Mouse (Mus musculus) thymus, postnatal 36 days (tissue): ENCODE results near the gene Srsf2.
"Not testable (repeated sequence)": the region's sequence is repeated elsewhere in the genome, so short reads cannot be mapped to it uniquely, and the experiment has no call there.

Experiments
- DNase-seq, 2 experiments: peaks; one replicate each; pipeline ENCODE4 v3.0.0; 2022; ENCODE audit warnings: mixed read lengths in 2 of 2

Srsf2 gene

DNA sequence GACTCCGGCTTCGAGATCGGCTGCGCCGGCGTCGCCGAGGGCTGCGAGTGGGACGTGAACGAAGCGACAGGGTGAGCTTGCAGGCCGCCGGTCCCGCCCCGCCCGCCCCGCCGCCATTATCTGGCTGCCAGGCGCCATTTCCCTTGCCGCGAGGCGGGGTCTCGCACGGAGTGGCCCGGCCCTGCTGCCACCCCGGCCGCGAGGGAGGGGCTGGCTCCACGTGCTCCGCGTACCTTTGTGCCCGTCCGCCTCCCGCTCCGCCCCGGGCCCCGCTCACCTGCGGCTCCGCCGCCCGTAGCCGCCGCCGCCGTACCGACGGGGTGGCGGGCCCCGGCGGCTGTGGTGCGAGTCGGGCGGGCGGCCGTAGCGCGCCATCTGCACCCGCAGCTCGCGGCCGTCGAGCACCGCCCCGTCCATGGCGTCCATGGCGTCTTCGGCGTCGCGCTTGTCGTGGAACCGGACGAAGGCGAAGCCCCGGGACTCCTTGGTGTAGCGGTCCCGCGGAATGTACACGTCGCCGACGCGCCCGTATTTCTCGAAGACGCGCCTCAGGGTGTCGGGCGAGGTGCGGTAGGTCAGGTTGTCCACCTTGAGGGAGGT lies 503 bp downstream of the Srsf2 start, which contains the start of gene Mfsd11:
TSS of gene Mfsd11 (plus strand) at position 150 of the 600 bp plus-strand sequence.
- DNase-seq: peak; percentile 82 to 91

DNA sequence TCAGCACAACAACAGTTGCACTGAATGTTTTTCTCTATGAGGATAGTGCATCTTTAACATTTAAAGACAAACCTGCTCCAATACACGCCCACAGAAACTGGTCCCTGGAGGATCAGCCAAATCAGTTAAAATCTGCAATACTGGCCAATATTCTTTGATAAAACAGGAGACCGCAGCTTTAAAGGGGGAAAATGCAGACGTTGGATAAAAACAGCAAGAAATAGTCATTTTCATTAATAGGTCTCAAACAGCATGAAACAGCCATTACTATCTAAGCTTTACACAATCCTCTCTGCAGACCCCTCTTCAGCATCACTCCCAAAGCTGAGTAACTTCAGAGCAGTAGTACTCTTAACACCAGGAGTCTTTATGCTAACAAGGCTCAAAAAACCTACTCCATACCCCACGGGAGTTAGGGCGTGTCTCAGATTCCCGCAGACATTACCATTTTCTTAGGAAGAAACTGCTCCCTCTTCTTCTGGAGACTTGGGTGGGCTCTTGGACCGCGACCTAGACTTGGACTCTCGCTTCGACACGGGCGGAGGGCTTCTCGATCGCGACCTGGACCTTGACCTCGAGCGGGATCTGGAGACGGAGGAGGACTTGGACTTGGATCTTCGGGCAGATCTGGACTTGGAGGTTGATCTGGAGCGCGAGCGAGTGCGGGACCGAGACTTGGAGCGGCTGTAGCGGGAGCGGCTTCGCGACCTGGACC lies 1.2 kb downstream of the Srsf2 start:
- no peak for DNase-seq

DNA sequence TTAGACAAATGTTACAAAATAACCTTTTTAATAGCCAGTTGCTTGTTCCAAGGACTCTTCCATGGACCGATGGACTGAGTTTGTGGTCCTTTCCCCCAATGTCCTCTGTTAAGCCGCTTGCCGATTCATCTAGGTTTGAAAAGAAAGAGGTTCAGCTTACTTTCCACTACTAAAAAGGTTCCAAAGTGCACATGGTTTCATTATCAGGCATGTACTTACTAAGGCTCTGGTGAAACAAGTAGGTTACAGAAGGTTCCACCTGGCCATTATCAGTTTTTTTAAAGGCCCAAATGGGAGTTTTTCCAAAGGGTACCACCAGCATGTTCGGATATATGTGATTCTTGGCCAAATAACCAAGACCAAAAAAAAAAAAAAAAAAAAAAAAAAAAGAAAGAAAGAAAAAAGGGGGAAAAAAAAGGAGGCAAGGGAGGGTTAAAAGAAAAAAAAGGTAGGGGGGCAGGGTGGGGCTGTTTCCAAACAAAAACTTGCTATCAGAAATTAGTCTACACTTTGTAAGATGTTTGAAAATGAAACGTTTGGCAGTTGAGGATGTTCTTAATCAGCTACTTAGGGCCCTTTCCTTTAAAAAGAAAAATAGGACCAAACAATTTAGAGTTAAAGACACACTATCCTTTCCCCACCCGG lies 1.9 kb downstream of the Srsf2 start:
- DNase-seq: no peak

DNA sequence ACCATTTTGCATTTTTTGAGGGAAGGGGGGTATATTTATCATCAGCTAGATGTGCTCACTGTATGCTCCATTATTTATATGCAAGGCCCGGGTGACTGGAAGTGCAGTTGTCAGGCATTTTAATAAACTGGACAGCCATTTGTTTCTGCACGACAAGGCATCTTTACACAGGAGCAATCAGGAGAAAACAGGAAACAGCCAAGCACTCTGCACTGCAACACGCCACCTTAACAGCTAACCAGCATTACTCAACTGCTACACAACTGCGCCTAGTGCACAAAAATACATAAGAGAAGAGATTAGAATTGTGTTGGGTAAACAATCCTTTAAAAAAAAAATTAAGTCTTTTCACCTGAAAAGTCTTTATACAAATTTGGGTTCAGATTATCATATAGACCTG lies 2.8 kb downstream of the Srsf2 start:
- DNase-seq: no peak

DNA sequence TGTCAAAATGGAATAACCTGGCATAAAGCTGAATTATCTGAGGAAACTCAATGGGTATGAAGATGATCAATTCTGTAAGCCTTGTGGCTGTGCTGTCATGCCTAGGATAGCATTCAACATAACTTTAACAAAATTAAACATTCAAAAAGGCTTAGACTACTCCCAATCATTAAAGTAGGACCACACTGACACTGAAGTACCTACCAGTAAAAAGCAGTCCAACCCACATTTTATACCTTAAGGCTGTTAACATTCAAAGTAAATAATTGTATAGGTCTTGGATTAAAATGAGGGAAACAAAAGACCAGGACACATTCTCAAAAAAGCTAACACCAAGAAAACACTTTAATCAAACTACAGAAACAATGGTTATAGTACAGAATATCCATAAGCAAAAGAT lies 3.3 kb downstream of the Srsf2 start:
- no peak for DNase-seq

DNA sequence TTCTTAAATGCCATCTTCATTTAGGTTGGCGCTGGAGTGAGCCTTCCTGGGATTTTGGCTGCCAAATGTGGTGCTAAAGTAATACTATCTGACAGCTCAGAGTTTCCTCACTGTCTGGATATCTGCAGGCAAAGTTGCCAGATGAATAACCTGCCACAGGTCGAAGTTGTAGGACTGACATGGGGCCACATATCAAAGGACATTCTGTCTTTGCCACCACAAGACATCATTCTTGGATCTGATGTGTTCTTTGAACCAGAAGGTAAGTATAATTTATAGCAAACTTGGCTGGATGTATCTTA lies 4.1 kb downstream of the Srsf2 start:
- DNase-seq: not testable (repeated sequence)

DNA sequence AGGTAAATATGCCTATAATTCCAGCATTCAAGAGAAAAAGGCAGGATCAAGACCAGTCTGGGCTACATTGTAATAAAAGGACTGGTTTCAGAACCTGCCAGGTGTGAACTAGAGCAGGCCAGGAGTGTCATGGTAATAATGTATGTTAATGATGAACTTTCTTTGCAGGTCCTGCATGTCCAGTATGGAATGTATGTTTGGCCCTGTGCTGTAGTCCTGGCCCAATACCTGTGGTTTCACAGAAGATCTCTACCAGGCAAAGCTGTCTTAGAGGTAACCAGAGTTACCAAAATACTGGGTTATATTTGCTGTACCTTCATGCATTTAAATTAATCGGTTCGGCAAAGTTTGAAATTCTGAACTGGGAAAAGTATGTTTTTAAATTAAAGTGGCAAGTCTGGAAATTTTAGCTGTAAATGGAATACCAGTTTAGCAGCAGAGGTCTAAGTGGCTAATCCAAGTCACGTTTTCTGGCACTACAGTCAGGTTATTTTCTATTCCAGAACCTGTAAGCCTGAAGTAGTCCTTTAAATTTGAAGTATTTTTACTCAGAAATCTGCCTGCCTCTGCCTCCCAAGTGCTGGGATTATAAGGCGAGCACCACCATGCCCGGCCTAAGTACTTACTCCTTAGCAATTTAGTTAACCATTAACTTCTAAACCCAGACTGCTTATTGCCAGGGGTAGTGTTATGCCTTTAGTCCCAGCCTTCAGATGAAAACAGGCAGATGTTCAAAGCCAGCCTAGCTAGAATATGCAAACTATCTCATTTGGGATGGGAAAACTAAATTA lies 4.6 kb downstream of the Srsf2 start:
- no peak for DNase-seq

DNA sequence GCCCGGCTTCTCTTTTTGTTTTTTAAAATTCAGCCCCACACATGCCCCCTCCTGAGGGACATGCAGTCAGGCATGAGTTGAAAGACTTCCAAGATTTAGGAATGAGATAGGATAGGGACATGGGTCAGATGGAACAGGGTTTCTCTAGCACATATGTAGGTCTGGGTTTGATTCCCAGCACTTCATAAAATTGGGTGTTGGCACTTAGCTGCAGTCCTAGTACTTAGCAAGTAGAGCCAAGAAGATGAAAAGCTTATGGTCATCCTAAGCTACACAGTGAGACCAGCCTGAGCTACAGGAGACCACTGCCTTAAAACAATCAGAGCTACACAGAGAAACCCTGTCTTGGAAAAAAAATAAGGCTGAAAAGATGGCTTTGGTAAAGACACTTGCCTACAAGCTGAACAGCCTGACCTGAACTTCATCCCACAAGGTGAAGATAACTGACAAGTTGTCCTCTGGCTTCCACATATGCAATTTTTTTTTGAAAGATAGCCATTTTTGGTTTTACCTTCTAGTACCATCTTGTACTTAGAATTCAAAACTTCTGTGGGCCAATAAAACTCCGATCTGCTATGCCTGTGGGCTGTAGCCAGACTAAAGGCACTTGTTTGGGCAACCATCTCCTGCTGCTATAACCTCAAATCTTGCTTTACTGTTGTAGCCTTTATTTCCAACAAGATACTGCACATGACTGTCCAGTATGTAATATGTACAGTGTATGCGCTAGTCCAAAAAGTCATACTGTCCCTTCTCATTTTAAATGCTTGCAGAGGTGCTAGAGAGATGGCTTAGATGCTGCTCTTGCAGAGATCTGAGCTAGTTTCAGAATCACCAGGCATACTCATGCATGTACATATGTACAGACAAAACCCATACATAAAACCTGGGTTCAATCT lies 5.5 kb downstream of the Srsf2 start:
- DNase-seq: no peak

DNA sequence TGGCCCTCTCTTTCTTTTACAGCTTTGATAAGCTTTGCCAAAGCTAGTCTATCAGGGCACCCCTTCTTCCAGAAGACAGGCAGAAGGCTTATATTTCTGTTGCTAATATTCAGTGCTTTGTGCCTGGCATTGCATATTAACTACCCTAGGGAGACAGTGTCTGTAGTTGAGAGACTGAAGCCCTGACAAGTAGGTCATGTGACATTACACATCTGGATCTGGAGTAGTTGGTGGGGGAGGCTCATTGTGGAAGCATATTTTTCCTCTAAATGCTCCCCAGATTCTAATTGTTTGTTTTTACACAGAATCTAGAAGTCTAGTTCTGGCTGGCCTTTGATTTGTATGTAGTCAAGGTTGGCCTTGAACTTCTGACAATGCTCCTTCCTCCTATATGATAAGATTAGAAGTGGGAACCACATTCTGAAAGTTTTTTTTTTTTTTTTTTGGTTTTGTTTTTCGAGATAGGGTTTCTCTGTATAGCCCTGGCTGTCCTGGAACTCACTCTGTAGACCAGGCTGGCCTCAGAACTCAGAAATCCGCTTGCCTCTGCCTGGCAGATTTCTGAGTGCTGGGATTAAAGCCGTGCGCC lies 6.2 kb downstream of the Srsf2 start:
- DNase-seq: no peak

DNA sequence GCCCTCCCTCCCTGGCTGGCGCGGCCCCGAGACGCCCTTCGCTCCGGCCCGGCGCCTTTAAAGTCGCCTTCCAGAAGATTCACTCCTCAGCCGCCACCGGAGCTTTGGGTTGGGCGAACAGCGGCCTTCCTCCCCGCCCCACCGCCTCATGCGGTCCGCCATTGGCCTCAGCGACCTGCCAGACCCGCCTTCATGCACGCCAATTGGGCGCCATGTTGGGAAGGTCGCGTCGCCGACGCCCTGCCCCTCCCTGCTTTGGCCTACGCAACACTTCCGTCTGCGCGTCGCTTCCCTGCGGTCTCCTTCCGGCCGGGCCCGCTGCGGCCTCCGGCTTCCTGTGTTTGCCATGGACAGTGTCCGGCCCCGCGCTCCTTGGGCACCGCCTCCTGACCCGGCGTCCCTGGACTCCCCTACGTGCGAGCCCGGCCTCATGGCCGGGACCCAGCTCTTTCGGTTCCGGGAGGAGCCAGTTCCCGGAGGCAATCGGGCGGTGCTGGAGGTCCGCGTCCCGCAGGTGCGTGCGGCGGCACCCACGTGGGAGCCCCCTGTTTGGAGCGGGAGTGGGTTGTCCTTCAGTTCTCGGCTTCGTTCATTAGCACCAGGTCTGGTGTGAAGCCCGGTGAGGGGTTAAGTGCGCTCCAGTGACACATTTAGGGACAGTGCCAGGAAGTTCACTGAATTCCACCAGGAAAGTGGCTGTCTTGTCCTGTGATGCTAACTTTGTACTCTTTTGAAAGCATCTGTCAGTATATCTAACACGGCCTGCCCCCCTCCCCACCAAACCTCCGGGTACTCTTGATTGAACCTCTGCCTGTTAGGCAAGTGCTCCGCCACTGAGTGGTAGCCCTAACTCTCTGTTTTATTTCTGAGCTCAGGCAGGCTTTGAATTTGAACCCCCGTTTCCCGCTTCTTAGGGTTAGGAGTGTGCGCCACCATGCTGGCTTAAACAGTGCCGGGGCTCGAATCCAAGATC lies 9.3 kb downstream of the Srsf2 start, which contains the start of the genes Mettl23 and Jmjd6:
TSS of gene Mettl23 (plus strand) at position 18 of the 973 bp plus-strand sequence.
TSS of gene Jmjd6 (minus strand) at position 189 of the 973 bp plus-strand sequence.
- DNase-seq: peak; percentile 94 to 98

DNA sequence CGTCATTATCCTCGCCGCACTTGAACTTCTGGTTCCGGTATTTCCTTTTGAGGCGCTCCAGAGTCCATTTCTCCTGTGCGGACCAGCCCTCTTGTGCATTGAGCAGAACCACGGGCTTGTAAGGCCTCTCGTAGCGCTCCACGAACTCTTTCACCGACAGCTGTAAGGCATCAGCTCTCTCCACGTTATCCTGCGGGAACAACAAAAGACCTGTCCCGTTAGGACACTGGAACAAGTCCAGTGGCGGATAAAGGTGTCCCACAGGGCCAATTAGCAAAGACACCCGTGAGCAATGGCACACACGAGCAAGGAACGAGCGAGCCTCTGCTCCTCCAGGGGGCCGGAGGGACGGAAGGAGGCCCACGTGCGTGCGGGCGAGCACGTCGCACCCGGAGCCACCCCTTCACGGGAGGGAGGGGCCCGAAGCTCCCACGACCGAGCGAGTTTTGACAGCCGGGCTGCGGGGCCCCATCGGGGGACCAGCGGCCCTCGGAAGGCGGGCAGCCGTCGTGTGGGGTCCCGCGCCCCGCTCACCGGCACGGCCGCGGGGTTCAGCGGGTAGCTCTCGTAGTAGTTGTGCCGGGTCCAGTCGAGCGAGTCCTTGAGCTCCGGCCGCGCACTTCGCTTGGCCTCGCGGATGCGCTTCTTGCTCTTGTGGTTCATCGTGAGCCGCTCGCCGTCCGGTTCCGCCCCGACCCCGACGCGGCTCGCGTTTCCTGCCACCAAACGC lies 10.2 kb downstream of the Srsf2 start:
- DNase-seq: peak; percentile 74 to 81

DNA sequence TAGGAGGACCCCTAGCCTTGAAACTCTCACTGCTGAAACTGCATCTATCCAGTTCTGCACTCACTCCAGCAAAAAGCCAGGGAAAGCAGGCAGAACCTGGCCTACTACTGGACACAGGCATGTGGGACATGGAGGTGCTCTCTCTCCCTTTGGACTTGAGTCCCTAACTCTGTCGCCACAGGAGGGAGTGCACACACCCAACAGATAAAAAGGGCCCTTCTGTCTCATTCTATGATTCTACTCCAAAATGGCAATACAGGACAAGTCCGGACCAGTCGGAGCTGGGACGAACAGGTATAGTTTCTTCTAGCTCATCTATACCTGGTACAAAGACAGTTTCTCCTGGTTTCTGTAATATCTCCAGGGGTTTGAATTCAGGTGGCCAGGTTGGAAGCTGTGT lies 12.1 kb downstream of the Srsf2 start:
- DNase-seq: no peak

DNA sequence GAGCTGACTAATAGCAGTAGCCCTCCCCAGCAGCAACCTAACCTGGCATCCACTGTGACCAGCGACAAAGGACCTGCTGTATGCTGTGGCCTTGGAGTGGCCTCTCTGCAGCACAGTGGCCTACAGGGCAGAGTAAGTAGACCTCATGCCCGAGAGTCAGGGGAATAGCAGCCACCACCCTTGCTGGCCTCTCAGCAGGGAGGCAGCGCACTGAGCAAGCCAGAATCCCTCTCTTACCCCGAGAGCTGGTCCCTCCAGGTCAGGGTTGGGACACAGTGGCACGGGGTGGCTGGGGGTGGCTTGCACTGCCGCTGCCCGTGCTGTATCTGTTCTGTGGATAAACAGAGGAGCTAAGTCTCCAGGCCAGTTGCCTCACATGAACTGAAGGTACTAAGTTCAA lies 13.3 kb downstream of the Srsf2 start:
- no peak for DNase-seq

DNA sequence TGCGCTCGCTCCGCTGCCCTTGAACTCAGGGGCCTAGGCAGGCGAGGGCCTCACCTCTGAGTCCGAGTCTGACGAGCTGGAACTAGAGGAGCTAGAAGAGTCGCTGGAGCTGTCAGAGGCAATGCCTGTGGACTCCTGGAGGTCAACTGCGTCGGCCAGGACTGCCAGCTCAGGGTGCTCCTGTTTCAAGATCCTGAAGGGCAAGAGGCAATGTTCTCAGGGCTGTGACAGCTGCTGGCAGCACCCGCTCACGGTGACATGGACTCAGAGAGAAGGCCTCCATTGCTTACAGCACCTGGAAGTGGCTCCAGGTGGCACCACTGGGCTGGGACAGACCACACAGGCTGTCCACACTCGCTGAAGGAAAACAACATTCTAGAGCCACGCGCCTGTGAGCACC lies 14.0 kb downstream of the Srsf2 start:
- DNase-seq: no peak

DNA sequence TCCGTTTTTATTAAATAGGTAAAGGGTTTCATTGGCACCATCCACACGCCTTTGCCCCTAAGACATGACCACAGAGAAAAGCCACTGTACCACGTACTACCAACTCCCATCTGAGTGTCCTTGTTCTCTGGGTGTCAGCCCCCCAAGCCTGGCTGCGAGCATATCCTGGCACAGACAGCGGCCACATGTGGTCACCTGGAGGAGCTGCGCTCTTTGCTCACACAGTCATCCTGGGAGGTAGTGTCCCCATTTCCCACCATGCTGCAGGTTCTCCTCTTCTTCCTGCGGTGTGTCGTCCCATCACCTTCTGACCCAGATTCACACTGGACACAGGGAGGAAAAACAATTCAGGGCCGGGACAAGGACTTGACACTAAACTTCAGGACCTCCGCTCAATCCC lies 15.5 kb downstream of the Srsf2 start:
- no peak for DNase-seq

DNA sequence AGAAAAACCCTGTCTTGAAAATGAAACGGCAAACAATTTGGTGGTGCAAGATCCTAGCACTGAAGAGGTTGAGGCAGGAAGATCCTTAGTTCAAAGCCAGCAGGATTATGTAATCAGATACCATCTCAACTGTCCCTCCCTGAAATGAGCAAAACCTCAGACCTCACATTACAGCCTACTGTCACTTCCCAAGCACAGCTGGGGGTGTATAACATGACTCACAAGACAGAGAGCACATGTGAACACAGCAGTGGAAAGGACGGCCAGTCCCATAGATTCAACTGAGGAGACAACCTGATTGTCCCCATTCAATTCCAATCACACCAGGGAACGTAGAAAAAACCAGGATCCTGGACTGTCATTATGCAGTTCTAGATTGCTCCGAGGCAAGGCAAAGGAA lies 16.6 kb downstream of the Srsf2 start:
- no peak for DNase-seq

DNA sequence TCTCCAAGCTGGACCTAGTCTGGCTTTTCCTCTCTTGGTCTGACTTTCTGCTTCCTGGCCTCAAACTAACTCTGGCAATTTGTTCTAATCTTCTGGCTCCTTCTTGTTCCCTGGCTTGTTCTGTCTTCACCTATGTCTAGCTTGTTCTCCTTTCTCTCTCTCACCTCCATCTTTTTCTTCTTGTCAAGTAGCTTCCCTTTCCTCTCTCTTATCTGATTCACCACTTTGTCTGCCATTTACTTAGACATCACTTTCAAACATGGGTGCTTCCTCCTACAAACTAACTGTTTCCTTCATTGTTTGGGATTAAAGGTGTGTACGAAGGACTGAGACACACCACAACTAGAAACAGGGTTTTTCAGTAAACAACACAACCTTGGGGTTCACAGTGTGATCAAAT lies 17.9 kb downstream of the Srsf2 start:
- no peak for DNase-seq

DNA sequence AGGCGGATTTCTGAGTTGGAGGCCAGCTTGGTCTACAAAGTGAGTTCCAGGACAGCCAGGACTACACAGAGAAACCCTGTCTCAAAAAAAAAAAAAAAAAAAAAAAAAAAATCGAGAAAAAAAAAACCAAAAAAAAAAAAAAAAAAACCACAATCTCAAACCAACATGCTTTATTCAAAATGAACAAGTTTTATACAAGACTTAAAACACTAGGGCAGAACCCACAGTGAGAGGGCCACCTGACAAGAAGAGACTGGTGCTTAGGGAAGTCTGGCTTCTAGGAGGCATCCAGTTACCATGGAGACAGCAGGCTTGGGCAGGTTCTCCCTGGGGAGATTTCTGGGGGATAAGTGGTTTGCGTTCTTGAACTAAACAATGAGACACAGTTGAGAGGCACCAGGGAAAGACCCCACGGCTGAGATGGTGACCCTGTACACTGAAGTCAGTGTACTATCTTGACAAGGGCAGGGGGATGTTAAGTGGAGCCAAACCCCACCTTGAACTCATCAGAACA lies 20.7 kb downstream of the Srsf2 start:
- no peak for DNase-seq

DNA sequence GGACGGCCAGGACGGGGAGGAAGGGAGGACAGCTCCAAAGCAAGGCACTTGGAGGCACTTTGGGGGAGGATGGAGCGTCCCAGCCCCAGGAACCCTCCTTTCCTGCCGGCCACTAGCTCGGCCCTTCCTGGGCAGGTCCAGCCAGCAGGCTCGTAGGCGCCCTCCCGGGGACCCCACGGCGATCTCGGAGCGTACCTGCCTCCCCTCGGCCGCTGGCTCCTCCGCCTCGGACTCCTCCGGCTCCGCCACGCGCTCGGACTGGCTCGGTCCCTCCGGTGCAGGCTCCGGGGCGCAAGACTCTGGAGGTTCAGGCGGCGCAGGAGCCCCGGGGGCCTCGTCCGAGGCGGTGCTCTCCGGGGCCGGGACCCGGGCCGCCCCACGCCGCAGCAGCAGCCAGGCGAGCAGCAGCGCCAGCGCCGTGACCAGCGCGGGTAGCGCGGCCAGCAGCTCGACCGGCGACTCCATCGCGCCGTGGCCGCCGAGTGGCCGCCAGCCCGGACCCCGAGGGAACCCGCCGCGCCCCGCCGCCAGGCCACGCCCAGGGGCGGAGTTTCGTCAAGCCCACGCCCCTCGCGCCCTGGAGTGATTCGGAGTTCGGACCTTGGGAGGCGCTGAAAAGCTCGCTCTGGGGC lies 25.2 kb downstream of the Srsf2 start, which contains the start of gene Mxra7:
TSS of gene Mxra7 (minus strand) at position 513 of the 632 bp plus-strand sequence.
- peak; percentile 58 to 61 for DNase-seq
